ENCODE assay signal across 26 mouse cellular contexts in the genomic region with DNA sequence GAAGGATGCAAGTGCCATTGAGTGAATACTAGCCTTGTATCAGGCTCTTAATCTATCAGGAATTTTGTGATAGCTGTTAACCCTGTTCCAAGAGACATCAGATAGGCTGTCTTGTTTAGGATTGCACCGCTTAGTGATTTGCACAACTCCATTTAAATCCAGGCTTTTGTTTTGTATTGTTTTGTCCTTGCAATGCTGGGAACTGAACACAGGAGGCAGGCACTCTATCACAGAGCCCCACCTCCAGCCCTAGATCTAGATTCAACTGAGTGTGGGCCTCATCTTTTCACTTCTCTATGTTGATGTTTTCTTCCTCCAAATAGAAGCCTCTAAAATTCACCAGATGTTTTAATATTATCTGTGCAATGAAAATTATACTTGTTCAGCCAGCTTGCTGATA. TPM values are rescaled to one million over a fixed set of nuclear protein-coding genes. Genes with fewer than 3 reads are reported as not detected.
DNase-seq lines count a peak whose midpoint lies in the region; ATAC-seq and TF ChIP-seq lines count a peak whose summit lies in the region.
"Had no signal": no experiment of that assay in that cellular context is flagged by ENCODE, and none has a peak within 500 bp of the region (broad histone marks: within the 10 kb centered on the region; RNA-seq: fewer than 3 reads in every experiment).

No protein-coding gene starts in this region.

- no peak overlapping the region for H3K9ac ChIP-seq in kidney, postnatal 0 days (ENCODE audit: low read depth, low read length)
- H3K9ac ChIP-seq: heart, embryonic 12.5 days; hindbrain, embryonic 12.5 days; limb, embryonic 12.5 days; midbrain, embryonic 15.5 days; neural tube, embryonic 13.5 days had no signal

- no peak for DNase-seq in kidney, postnatal 0 days (ENCODE audit: low spot score)
- DNase-seq in kidney, adult 2 months = no peak
- DNase-seq in 3T3-L1 (ENCODE audit: low read depth, low spot score) = peak; percentile 39
- peak; percentile 32 for DNase-seq in 416B (ENCODE audit: low read depth)
- peak; percentile 25 for DNase-seq in brain, embryonic 14.5 days (ENCODE audit: low read depth)
- DNase-seq in cerebellum, postnatal 10 days = no peak
- DNase-seq in adrenal gland, adult 18-20 months (ENCODE audit: low spot score in 2 of 2) = no peak
- DNase-seq: adrenal gland, postnatal 10 days; cerebellum, adult 9-10 months; gastrocnemius, postnatal 10 days; heart, postnatal 14 days; kidney, adult 18-20 months; kidney, postnatal 10 days; lung, adult 2 months; thymus, adult 2 months; thymus, postnatal 4 days had no signal

- 64% methylated on average over 1 of the region's 1 CpGs for WGBS in kidney, postnatal 0 days
- 66% methylated on average over 1 of the region's 1 CpGs for WGBS in kidney, adult 2 months

- H3K36me3 ChIP-seq in kidney, postnatal 0 days (ENCODE audit: insufficient read depth, low read length) = peaks cover 54% of the 10 kb centered on the region
- peaks cover 7% of the 10 kb centered on the region for H3K36me3 ChIP-seq in kidney, adult 2 months (ENCODE audit: control insufficient read depth, insufficient read depth, low read length)

- peak; percentile 38; the same call in 1 of the 2 replicates for TF ChIP-seq CTCF in kidney, postnatal 0 days (IDR thresholded peaks at IDR 0.05; ENCODE audit: low read depth)
- TF ChIP-seq CTCF in kidney, adult 2 months (conservative IDR thresholded peaks at IDR 0.05; ENCODE audit: insufficient read depth, insufficient read length, low read depth, low read length) = no peak
- peak; percentile 5; the same call in 1 of the 2 replicates for TF ChIP-seq CTCF in brain, embryonic 14.5 days (IDR thresholded peaks at IDR 0.05; ENCODE audit: borderline replicate concordance, extremely low read depth, insufficient read depth, insufficient read length)

- no peak overlapping the region for H3K4me3 ChIP-seq in kidney, postnatal 0 days (replicated peaks; ENCODE audit: low read depth, low read length)
- H3K4me3 ChIP-seq in kidney, adult 2 months (ENCODE audit: insufficient read depth, low read depth, low read length) = no peak overlapping the region
- H3K4me3 ChIP-seq: embryonic facial prominence, embryonic 10.5 days; heart, embryonic 12.5 days; hindbrain, embryonic 12.5 days; limb, embryonic 12.5 days; midbrain, embryonic 15.5 days; myocyte; neural tube, embryonic 13.5 days had no signal

- no peak for ATAC-seq in kidney, postnatal 0 days (replicated peaks; ENCODE audit: low FRiP score, low read depth)
- ATAC-seq: activated CD4-positive, CD25-positive, alpha-beta regulatory T cell, adult 4 months; inflammation-experienced regulatory T-cells, adult 6 months; midbrain, embryonic 15.5 days had no signal

- H3K4me2 ChIP-seq in kidney, postnatal 0 days (ENCODE audit: low read length) = no peak overlapping the region
- H3K4me2 ChIP-seq: heart, embryonic 12.5 days; hindbrain, embryonic 12.5 days; limb, embryonic 12.5 days; liver, embryonic 11.5 days; midbrain, embryonic 15.5 days; neural tube, embryonic 13.5 days had no signal

- peaks cover 10% of the 10 kb centered on the region for H3K4me1 ChIP-seq in kidney, postnatal 0 days (replicated peaks; ENCODE audit: insufficient read depth, low read length)
- H3K4me1 ChIP-seq in kidney, adult 2 months (ENCODE audit: control insufficient read depth, insufficient read depth, low read length) = peaks cover 13% of the 10 kb centered on the region

- TF ChIP-seq POLR2A in kidney, adult 2 months (IDR thresholded peaks at IDR 0.05; ENCODE audit: low read depth, low read length) = no peak
- no peak for TF ChIP-seq POLR2A in brain, embryonic 14.5 days (IDR thresholded peaks at IDR 0.05; ENCODE audit: borderline replicate concordance, extremely low read depth, insufficient read depth, insufficient read length, poor library complexity, severe bottlenecking)

- no peak overlapping the region for H3K27ac ChIP-seq in kidney, postnatal 0 days
- H3K27ac ChIP-seq in kidney, adult 2 months (ENCODE audit: insufficient read depth, low read depth, low read length) = no peak overlapping the region
- H3K27ac ChIP-seq: embryonic facial prominence, embryonic 10.5 days; hindbrain, embryonic 12.5 days; limb, embryonic 12.5 days; midbrain, embryonic 15.5 days; neural tube, embryonic 13.5 days had no signal

- H3K27me3 ChIP-seq in kidney, postnatal 0 days (ENCODE audit: insufficient read depth, low read length) = no peaks in the 10 kb centered on the region
- H3K27me3 ChIP-seq in kidney, adult 2 months (replicated peaks; ENCODE audit: control insufficient read depth, insufficient read depth, low read length) = no peaks in the 10 kb centered on the region
- H3K27me3 ChIP-seq: heart, embryonic 12.5 days; hindbrain, embryonic 12.5 days; limb, embryonic 12.5 days; midbrain, embryonic 15.5 days; neural tube, embryonic 13.5 days had no signal

- H3K9me3 ChIP-seq in kidney, postnatal 0 days (replicated peaks; ENCODE audit: low read length) = no peaks in the 10 kb centered on the region
- H3K9me3 ChIP-seq: embryonic facial prominence, embryonic 10.5 days; heart, embryonic 12.5 days; hindbrain, embryonic 12.5 days; limb, embryonic 12.5 days; midbrain, embryonic 15.5 days; neural tube, embryonic 13.5 days had no signal

RNA-seq across cellular contexts. Expression of a gene that starts 7.6 kb away (rescaled TPM):
- polyA plus RNA-seq in kidney, postnatal 0 days (2015; fragmentation: Nextera tagmentation; extraction: Ambion mirVana) = 38.8 and 39.8 TPM in 2 replicates
- 17.9 and 21.4 TPM in 2 replicates for polyA plus RNA-seq in kidney, adult 2 months (2012; rRNA removed)
- 45.0 and 58.4 TPM in 2 replicates for polyA plus RNA-seq in brain, embryonic 14.5 days (2012; rRNA removed)
- 10 to 100 TPM; 42.4 to 44.5 TPM for total RNA-seq in adrenal gland, adult 18-20 months (2021)

RNA-seq across cellular contexts. Expression of a gene that starts 22.2 kb away (rescaled TPM):
- polyA plus RNA-seq in kidney, postnatal 0 days (2015; fragmentation: Nextera tagmentation; extraction: Ambion mirVana) = 16.4 and 19.4 TPM in 2 replicates
- 16.5 and 18.5 TPM in 2 replicates for polyA plus RNA-seq in kidney, adult 2 months (2012; rRNA removed)
- polyA plus RNA-seq in brain, embryonic 14.5 days (2012; rRNA removed) = 33.1 and 53.2 TPM in 2 replicates
- 10 to 100 TPM; 40.2 to 42.4 TPM for total RNA-seq in adrenal gland, adult 18-20 months (2021)

RNA-seq across cellular contexts. Expression of a gene that starts 28.5 kb away (rescaled TPM):
- 187 and 206 TPM in 2 replicates for polyA plus RNA-seq in kidney, postnatal 0 days (2015; fragmentation: Nextera tagmentation; extraction: Ambion mirVana)
- 56.6 and 59.8 TPM in 2 replicates for polyA plus RNA-seq in kidney, adult 2 months (2012; rRNA removed)
- polyA plus RNA-seq in brain, embryonic 14.5 days (2012; rRNA removed) = 456 and 624 TPM in 2 replicates
- total RNA-seq in adrenal gland, adult 18-20 months (2021) = 100 to 1,000 TPM; 219 TPM

Comparison
In these comparisons a context has a peak if more than half of its experiments do, and no peak if none do; other contexts are left out.
1. DNase-seq: peak in 3T3-L1 (single experiment), 416B (single experiment) and brain, embryonic 14.5 days (single experiment); none in kidney, postnatal 0 days (single experiment), kidney, adult 2 months (single experiment), cerebellum, postnatal 10 days (0 of 2) and adrenal gland, adult 18-20 months (0 of 2).